Mouse (Mus musculus) mouse embryonic stem cell (cell line): ENCODE results near the gene Arhgap1.
"Not testable (repeated sequence)": the region's sequence is repeated elsewhere in the genome, so short reads cannot be mapped to it uniquely, and the experiment has no call there.

Source experiments
- in situ Hi-C, 2 experiments: fragments of 300-500 bp; cut with MboI; formaldehyde crosslinking; loops; 1 replicate in 1 of 2; 3 replicates in 1 of 2; pipeline ENCODE4 v1.14.3; 2019 to 2020; ENCODE audit warnings: low sequenced_read_pairs in 2 of 2, low pct_unique_long_range_greater_than_20kb in 1 of 2, mixed read lengths in 1 of 2; ENCODE audit not compliant: unreplicated experiment in 1 of 2

Gene Arhgap1

GRCm38 (mm10) chr2:91649553-91650359, at the start of gene Arhgap1, which contains the start of gene Zfp408:
Gene Arhgap1 (plus strand): TSS chr2:91649860.
Gene Zfp408 (minus strand): TSS chr2:91649791.
- in situ Hi-C loops = loop anchor here in 1 of 2 experiments (25.0 kb wide), 1 partner anchor 362 kb away; no protein-coding TSS in a partner anchor

DNA sequence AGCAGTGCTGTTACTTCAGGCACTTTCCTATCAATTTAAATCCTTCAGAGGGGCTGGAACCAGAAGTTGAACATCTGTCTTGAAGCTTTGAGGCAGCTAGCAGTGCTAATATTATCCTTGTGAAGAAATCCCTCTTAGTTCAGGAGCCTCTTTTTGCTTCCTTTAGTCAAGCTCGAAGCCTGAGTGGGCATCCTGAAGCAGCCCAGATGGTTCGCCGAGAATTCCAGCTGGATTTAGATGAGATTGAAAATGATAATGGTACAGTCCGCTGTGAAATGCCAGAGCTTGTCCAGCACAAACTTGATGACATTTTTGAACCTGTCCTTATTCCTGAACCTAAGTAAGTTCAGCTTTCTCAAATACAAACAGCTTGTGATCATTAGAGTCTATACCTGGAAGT, 49.2 kb upstream of the Arhgap1 start:
- in situ Hi-C loops = no loop called here

DNA sequence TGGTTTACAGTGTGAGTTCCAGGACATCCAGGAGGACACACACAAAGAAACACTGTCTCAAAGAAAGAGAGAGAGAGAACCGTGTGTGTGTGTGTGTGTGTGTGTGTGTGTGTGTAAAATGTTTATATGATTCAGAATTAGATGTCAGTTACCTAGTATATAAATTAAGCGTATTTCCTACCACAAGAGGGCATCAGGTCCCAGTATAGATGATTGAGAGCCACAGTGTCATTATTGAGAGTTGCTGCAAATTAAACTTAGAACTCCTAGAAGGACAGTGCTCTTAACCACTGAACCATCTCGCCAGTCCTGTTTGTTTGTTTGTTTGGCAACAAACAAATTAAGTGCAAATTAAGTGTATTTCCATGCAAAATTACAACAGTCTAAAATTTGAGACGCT, 47.3 kb upstream of the Arhgap1 start:
- in situ Hi-C loops = no loop called here

DNA sequence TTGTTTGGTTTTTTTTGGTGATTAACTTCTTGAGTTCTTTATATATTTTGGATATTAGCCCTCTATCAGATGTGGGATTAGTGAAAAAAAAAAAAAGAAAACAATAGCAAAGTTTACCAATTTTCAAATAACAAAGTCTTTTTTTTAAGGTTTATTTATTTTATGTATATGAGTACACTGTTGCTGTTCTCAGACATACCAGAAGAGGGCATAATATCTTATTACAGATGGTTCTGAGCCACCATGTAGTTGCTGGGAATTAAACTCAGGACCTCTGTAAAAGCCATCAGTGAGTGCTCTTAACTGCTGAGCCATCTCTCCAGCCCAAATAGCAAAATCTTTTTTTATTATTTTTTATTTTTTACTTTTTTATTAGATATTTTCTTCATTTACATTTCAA, 40.3 kb upstream of the Arhgap1 start:
- in situ Hi-C loops = not testable (repeated sequence)

DNA sequence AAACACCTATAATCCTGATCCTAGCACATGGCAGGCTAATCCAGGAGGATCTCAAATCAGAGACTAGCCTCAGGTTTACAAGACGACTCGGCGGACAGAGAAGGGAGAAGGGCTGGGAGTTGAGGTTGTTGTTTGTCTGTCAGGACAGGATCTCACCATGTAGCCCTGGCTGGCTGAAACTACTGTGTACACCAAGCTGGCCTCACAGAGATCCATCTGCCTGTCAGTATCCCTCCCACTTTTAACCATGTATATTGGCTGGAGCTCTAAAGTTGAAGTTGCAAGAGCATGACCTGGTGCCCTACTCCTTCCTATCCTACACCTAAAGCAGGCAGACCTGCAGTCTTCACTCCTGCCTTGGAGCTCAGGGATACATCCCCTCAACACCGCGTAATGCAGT, 27.3 kb upstream of the Arhgap1 start:
- in situ Hi-C loops = no loop called here

DNA sequence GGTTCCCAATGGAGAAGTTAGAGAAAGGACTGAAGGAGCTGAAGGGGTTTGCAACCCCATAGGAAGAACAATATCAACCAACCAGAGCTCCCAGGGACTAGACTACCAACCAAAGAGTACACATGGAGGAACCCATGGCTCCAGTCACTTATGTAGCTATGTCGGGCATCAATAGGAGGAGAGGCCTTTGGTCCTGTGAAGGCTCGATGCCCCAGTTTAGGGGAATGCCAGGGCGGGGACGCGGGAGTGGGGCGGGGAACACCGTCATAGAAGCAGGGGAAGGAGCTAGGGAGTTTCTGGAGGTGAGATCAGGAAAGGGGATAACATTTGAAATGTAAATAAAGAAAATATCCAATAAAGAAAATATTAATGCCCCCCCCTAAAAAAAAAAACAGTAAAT, 26.3 kb upstream of the Arhgap1 start:
- in situ Hi-C loops = not testable (repeated sequence)

GRCm38 (mm10) chr2:91627486-91627885, 22.2 kb upstream of the Arhgap1 start:
- in situ Hi-C loops = loop anchor here in 1 of 2 experiments (25.0 kb wide), 1 partner anchor 340 kb away; no protein-coding TSS in a partner anchor

- in situ Hi-C loops = loop anchor here in 1 of 2 experiments (25.0 kb wide), 1 partner anchor 341 kb away; no protein-coding TSS in a partner anchor
These were observed 21.5 kb upstream of the Arhgap1 start for GRCm38 (mm10) chr2:91628171-91628570.

DNA sequence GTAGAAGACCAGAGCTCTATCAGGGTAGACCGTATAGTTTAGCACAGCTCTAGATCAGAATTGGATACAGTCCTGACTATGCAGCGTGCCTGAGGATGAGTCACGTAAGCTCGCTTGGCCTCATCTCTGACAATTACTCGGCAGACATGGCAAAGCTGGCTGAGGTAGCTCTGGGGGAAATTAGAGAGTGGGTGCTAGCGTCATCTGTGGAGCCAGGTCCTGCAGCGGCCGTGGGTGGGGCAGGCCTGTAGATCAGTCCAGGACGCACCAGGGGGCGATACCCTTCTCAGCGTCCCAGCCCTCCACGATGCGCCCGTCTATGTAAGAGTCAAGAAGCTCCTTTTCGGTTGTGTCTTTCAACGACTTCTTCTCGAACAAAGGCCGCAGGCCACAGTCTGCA, 20.0 kb upstream of the Arhgap1 start:
- in situ Hi-C loops = loop anchor here in 1 of 2 experiments (25.0 kb wide), 1 partner anchor 342 kb away; no protein-coding TSS in a partner anchor

- in situ Hi-C loops = loop anchor here in 1 of 2 experiments (25.0 kb wide), 1 partner anchor 343 kb away; no protein-coding TSS in a partner anchor
These were observed 19.3 kb upstream of the Arhgap1 start for GRCm38 (mm10) chr2:91630384-91630783.

GRCm38 (mm10) chr2:91631826-91632225, 17.8 kb upstream of the Arhgap1 start:
- in situ Hi-C loops = loop anchor here in 1 of 2 experiments (25.0 kb wide), 1 partner anchor 345 kb away; no protein-coding TSS in a partner anchor

DNA sequence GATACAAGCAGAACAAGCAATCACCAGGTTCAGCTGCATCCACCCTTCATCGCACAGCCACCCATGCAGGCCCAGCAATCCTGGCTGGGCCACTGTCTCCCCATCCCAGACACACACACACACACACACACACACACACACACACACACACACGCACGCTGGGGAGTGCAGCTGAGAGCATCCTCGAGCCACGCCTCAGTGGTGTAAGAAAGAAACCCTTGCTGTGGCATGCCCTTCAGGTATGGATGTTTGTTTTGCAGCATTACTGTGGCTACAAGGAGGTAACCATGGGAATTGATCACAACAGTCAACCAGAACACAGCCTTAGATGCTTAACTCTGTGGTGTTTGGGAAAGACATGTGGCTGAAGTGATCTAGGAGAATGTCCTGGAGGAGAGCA, 17.3 kb upstream of the Arhgap1 start:
- in situ Hi-C loops = loop anchor here in 1 of 2 experiments (25.0 kb wide), 1 partner anchor 345 kb away; no protein-coding TSS in a partner anchor

DNA sequence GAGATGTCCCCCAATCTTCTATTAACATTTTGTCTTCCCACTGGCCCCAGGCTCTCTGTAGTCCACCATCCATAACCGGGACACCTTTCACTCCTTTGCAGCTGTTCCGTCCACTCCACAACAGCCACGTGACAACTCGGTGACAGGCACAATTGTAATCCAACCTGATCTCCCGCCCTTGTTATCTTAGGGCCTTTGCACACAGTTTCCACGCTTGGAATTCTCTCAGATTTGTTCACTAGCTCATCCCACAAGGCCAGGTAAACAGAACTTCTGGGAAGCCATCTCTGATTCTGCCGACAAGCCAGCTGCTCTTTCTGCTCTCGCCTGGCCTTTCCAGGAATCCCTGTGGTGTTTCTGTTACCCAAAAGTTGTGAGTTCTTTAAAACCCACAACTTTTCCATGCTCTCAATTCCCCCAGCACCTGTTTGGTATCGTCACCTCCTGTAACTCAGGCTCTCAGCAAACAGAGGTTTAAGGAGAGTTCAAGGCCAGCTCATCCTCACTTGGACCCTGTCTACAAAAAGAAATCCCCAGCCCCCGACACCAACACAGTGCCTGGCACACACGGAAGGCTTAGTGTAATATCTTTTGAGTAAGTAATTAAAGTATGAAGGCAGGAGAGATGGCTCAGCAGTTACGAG, 16.2 kb upstream of the Arhgap1 start:
- in situ Hi-C loops = loop anchor here in 1 of 2 experiments (25.0 kb wide), 1 partner anchor 346 kb away; no protein-coding TSS in a partner anchor

DNA sequence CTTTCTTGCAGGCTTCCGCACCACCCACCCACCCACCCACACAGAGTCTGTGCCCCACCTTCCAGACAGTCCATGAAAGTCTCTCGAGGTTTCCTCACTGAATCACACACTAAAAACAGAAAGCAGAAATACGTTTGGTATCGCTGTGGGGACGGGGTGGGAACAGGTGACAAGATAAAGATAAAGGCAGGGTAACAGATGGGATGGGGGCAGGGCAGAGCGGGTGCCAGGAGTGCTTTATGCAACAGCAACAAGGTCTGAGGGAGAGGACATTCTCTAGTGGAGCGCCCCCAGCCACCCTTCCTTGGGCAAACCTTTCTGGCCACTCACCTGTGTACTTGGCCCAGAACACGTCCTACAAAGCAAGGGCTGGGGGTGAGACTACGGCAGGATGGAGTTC, 14.8 kb upstream of the Arhgap1 start:
- in situ Hi-C loops = loop anchor here in 1 of 2 experiments (25.0 kb wide), 1 partner anchor 348 kb away; no protein-coding TSS in a partner anchor

GRCm38 (mm10) chr2:91635486-91635885, 14.2 kb upstream of the Arhgap1 start:
- in situ Hi-C loops = loop anchor here in 1 of 2 experiments (25.0 kb wide), 1 partner anchor 348 kb away; no protein-coding TSS in a partner anchor

- in situ Hi-C loops = loop anchor here in 1 of 2 experiments (25.0 kb wide), 1 partner anchor 349 kb away; no protein-coding TSS in a partner anchor
These were observed 13.4 kb upstream of the Arhgap1 start, which contains the start of gene F2 for GRCm38 (mm10) chr2:91636229-91636628. Gene F2 (minus strand): TSS chr2:91636414.

DNA sequence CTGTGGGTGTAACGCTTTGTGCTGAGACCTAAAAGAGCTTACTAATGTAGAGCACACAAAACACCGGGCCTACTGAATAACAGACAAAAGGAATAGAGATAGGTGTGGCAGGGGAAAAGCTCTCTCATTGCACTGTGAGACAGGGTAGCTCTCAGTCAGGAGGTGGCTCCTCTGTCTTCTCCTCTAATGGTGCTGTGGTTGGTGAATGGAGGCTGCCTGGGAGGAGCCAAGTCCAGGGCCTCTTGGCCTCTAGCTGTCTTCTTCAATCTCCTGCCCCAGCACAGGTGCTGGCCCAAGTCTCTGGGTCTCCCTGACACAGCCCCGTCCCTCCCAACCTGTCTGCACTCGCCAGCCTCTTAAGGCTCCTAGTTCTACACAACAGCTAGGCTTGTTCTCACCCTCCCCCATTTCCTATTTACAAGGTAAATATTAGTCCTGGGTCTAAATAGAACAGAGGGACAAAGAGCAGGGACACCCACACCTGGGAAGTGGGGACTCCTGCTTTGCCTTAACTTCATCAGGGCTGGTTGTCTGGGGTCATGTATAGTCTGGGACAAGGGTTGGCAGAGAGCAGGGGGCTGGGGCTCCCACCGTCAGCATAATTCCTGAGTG, 12.8 kb upstream of the Arhgap1 start:
- in situ Hi-C loops = loop anchor here in 1 of 2 experiments (25.0 kb wide), 1 partner anchor 350 kb away; no protein-coding TSS in a partner anchor

- in situ Hi-C loops = loop anchor here in 1 of 2 experiments (25.0 kb wide), 1 partner anchor 352 kb away; no protein-coding TSS in a partner anchor
These were observed 10.7 kb upstream of the Arhgap1 start for GRCm38 (mm10) chr2:91638931-91639330.
